In the genomic region with DNA sequence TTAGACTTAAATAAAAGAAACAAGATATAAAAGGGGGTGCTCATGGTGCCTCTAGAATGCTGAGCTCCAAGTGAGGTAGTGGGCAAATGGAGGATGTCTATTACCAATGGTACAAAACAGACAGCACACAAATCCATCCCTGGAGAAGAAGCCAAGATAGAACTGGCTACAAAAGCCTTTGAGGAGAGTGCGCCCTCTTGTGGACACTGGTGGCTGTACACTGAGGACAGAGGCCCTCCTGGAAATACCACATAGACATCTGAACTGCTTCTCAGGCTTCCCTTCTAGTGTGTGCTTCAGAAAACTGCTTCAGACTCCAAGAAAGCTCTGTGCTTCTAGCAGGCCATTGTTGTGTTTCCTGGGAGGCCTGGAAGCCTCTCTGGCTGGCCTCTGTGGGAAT, we compare ENCODE assay signal across 9 mouse cellular contexts. TPM values are rescaled to one million over a fixed set of nuclear protein-coding genes. Genes with fewer than 3 reads are reported as not detected.
DNase-seq lines count a peak whose midpoint lies in the region; ATAC-seq and TF ChIP-seq lines count a peak whose summit lies in the region.
"Had no signal": no experiment of that assay in that cellular context is flagged by ENCODE, and none has a peak within 500 bp of the region (broad histone marks: within the 10 kb centered on the region; RNA-seq: fewer than 3 reads in every experiment).

No protein-coding gene starts in this region.

- H3K4me1 ChIP-seq in lung, embryonic 16.5 days (replicated peaks; ENCODE audit: control insufficient read depth, insufficient read depth, low read length), result no peaks in the 10 kb centered on the region
- H3K4me1 ChIP-seq: limb, embryonic 12.5 days had no signal

- no peaks in the 10 kb centered on the region for H3K9me3 ChIP-seq in lung, embryonic 16.5 days (ENCODE audit: control insufficient read depth, low read length)
- H3K9me3 ChIP-seq: limb, embryonic 12.5 days had no signal

- no peak overlapping the region for H3ac ChIP-seq in C2C12 (ENCODE audit: control insufficient read depth, insufficient read length, low read depth)

- no peaks in the 10 kb centered on the region for H3K79me3 ChIP-seq in C2C12 (ENCODE audit: low read depth)

- peak; percentile 57 for TF ChIP-seq CTCF in C2C12 (IDR thresholded peaks at IDR 0.05; ENCODE audit: control insufficient read depth, insufficient read depth, insufficient read length)

- no peaks in the 10 kb centered on the region for H3K79me2 ChIP-seq in C2C12 (ENCODE audit: control insufficient read depth, insufficient read depth)

- peak; percentile 84 for DNase-seq in 3T3-L1 (ENCODE audit: low read depth, low spot score)
- DNase-seq in brain, adult 2 months (ENCODE audit: low read depth, low spot score), result peak; percentile 78
- DNase-seq in forelimb bud, embryonic 11.5 days (ENCODE audit: low read depth, low spot score), result peak; percentile 47
- DNase-seq in kidney, postnatal 4 days, result peak; percentile 87 to 88
- DNase-seq in skeletal muscle tissue, adult 2 months (ENCODE audit: low read depth, low spot score), result peak; percentile 47

- WGBS in lung, embryonic 16.5 days, result 5% methylated on average over 1 of the region's 1 CpGs

- no peak overlapping the region for H3K9ac ChIP-seq in lung, embryonic 16.5 days (ENCODE audit: low read length)
- H3K9ac ChIP-seq: limb, embryonic 12.5 days had no signal

- ATAC-seq in lung, embryonic 16.5 days (ENCODE audit: low read depth), result peak; percentile 31; the same call in 1 of the 2 replicates
- ATAC-seq in activated CD4-positive, CD25-positive, alpha-beta regulatory T cell, adult 4 months, result no peak

- H3K36me3 ChIP-seq in C2C12 (ENCODE audit: control insufficient read depth, insufficient read depth), result no peaks in the 10 kb centered on the region
- H3K36me3 ChIP-seq in lung, embryonic 16.5 days (ENCODE audit: control insufficient read depth, insufficient read depth, low read length), result no peaks in the 10 kb centered on the region
- H3K36me3 ChIP-seq: limb, embryonic 12.5 days had no signal

- no peak overlapping the region for H3K4me3 ChIP-seq in C2C12 (ENCODE audit: insufficient read depth, poor library complexity, severe bottlenecking)
- no peak overlapping the region for H3K4me3 ChIP-seq in lung, embryonic 16.5 days (ENCODE audit: low read length)
- H3K4me3 ChIP-seq: limb, embryonic 12.5 days had no signal

- H3K27me3 ChIP-seq in C2C12 (ENCODE audit: control insufficient read depth, insufficient read depth, insufficient read length), result no peaks in the 10 kb centered on the region
- H3K27me3 ChIP-seq in lung, embryonic 16.5 days (ENCODE audit: control insufficient read depth, insufficient read depth, low read depth, low read length), result no peaks in the 10 kb centered on the region
- H3K27me3 ChIP-seq: limb, embryonic 12.5 days had no signal

- H3K27ac ChIP-seq in lung, embryonic 16.5 days (ENCODE audit: low read length), result no peak overlapping the region
- H3K27ac ChIP-seq: limb, embryonic 12.5 days had no signal

- H3K4me2 ChIP-seq in lung, embryonic 16.5 days (ENCODE audit: low read depth, low read length), result no peak overlapping the region
- H3K4me2 ChIP-seq: limb, embryonic 12.5 days had no signal

TF ChIP-seq in C2C12, 6 proteins besides CTCF, POLR2A, EP300 and RAD21:
- TF ChIP-seq CEBPB (IDR thresholded peaks at IDR 0.05; ENCODE audit: low read depth) (no peak), USF1 (IDR thresholded peaks at IDR 0.05; ENCODE audit: low read depth) (no peak), MAX (IDR thresholded peaks at IDR 0.05) (no peak), MYOD1 (IDR thresholded peaks at IDR 0.05; ENCODE audit: control insufficient read depth, insufficient read length, low read depth) (no peak), FOSL1 (IDR thresholded peaks at IDR 0.05; ENCODE audit: insufficient read depth, low read length, poor library complexity, severe bottlenecking) (no peak), MYOG (IDR thresholded peaks at IDR 0.05; ENCODE audit: control insufficient read depth, extremely low read depth, insufficient read length) (no peak)

RNA-seq across cellular contexts. Expression of gene Acad12, which starts 9.1 kb away (rescaled TPM):
- polyA plus RNA-seq in C2C12 (2012; fragmentation: generic; extraction: Trizol), result 0.77 TPM
- 2.7 and 3.4 TPM in 2 replicates for polyA plus RNA-seq in lung, embryonic 16.5 days (2015; fragmentation: Nextera tagmentation; extraction: Ambion mirVana)
- 1 to 10 TPM; 1.2 TPM for polyA plus RNA-seq in activated CD4-positive, CD25-positive, alpha-beta regulatory T cell, adult 4 months (2017; shearing (Covaris generic))

RNA-seq across cellular contexts. Expression of gene Acad10, which starts 32.4 kb away (rescaled TPM):
- 1.8 TPM for polyA plus RNA-seq in C2C12 (2012; fragmentation: generic; extraction: Trizol)
- 3.1 and 3.6 TPM in 2 replicates for polyA plus RNA-seq in lung, embryonic 16.5 days (2015; fragmentation: Nextera tagmentation; extraction: Ambion mirVana)
- 1 to 10 TPM; 2.3 to 6.0 TPM for polyA plus RNA-seq in activated CD4-positive, CD25-positive, alpha-beta regulatory T cell, adult 4 months (2017; shearing (Covaris generic))

RNA-seq across cellular contexts. Expression of gene Brap, which starts 32.5 kb away (rescaled TPM):
- 31.7 TPM for polyA plus RNA-seq in C2C12 (2012; fragmentation: generic; extraction: Trizol)
- polyA plus RNA-seq in lung, embryonic 16.5 days (2015; fragmentation: Nextera tagmentation; extraction: Ambion mirVana), result 32.4 and 36.5 TPM in 2 replicates
- polyA plus RNA-seq in activated CD4-positive, CD25-positive, alpha-beta regulatory T cell, adult 4 months (2017; shearing (Covaris generic)), result 10 to 100 TPM; 11.5 to 14.1 TPM

RNA-seq across cellular contexts. Expression of gene Aldh2, which starts 34.2 kb away (rescaled TPM):
- polyA plus RNA-seq in C2C12 (2012; fragmentation: generic; extraction: Trizol), result 225 TPM
- polyA plus RNA-seq in lung, embryonic 16.5 days (2015; fragmentation: Nextera tagmentation; extraction: Ambion mirVana), result 388 and 419 TPM in 2 replicates
- polyA plus RNA-seq in activated CD4-positive, CD25-positive, alpha-beta regulatory T cell, adult 4 months (2017; shearing (Covaris generic)), result 10 to 100 TPM in 1 of 2 experiments, 1 to 10 TPM in 1; 7.1 to 11.2 TPM
